Mouse (Mus musculus) liver, embryonic 12.5 days (tissue): ENCODE measurements around the gene Ssh2. TPM values are rescaled to one million over a fixed set of nuclear protein-coding genes. Genes with fewer than 3 reads are reported as not detected.

Experiments
- polyA plus RNA-seq: library from polyadenylated mRNA; unstranded; fragments of >200 nt; fragmentation: Nextera tagmentation; extraction: Ambion mirVana; gene quantifications from 2 replicates; pipeline ENCODE4 v1.2.1, GENCODE M21; 2016

The Ssh2 gene
- polyA plus RNA-seq, 1 experiment from 2014 or later, result 6.8 TPM

Other genes starting within 250 kb of the Ssh2 start
- gene Slc6a4, start 217.7 kb upstream of the Ssh2 start, polyA plus RNA-seq, result 2.2 and 2.8 TPM in 2 replicates
- 34.9 and 37.1 TPM in 2 replicates for gene Nsrp1, start 137.9 kb upstream of the Ssh2 start, polyA plus RNA-seq
- 0.11 and 0.17 TPM in 2 replicates for gene Efcab5, start 27.3 kb upstream of the Ssh2 start, polyA plus RNA-seq
- not detected in 2 replicates for gene Coro6, start 246.1 kb downstream of the Ssh2 start, polyA plus RNA-seq